Mouse (Mus musculus) ES-E14 (cell line): ENCODE measurements at regions not wholly inside any gene's neighbourhood (a gene's known extent, or its start where the extent isn't known, plus 50 kb on each side); places are given as distances from the start of the nearest gene placed in this dataset.

Experiments used
- DNase-seq: peaks from one replicate; pipeline ENCODE4 v3.0.0-alpha.2; 2013; ENCODE audit warnings: low read depth, low spot score
- H3K27ac ChIP-seq: 2 replicates; pipeline ENCODE4 v1.5.1; 2012; ENCODE audit warnings: low read depth, mild to moderate bottlenecking, low read length, moderate library complexity, mixed read lengths; ENCODE audit not compliant: poor library complexity, insufficient read depth, severe bottlenecking
- H3K36me3 ChIP-seq: 2 replicates; pipeline ENCODE4 v1.6.1; 2012; ENCODE audit warnings: mild to moderate bottlenecking, low read length, moderate library complexity, mixed read lengths; ENCODE audit not compliant: control insufficient read depth, poor library complexity, insufficient read depth, severe bottlenecking
- H3K4me1 ChIP-seq, 2 experiments: fragments of 150-350 bp in 1 of 2; sonication (generic) in 1 of 2; 2 replicates each; pipeline ENCODE4 v1.6.1; 2012; ENCODE audit warnings: low read length in 2 of 2, mild to moderate bottlenecking in 1 of 2, mixed read lengths in 1 of 2; ENCODE audit not compliant: control insufficient read depth in 2 of 2, insufficient read depth in 2 of 2, poor library complexity in 1 of 2
- H3K4me3 ChIP-seq, 2 experiments: fragments of 150-350 bp in 1 of 2; sonication (generic) in 1 of 2; 2 replicates each; pipeline ENCODE4 v1.5.1; 2012; ENCODE audit warnings: low read length in 2 of 2, low read depth in 1 of 2, mild to moderate bottlenecking in 1 of 2, mixed read lengths in 1 of 2; ENCODE audit not compliant: insufficient read depth in 1 of 2, poor library complexity in 1 of 2, severe bottlenecking in 1 of 2
- H3K9ac ChIP-seq: 2 replicates; pipeline ENCODE4 v1.6.1; 2012; ENCODE audit warnings: low read depth, mild to moderate bottlenecking, low read length, mixed read lengths; ENCODE audit not compliant: poor library complexity, insufficient read depth, severe bottlenecking
- H3K9me3 ChIP-seq: fragments of 150-350 bp; sonication (generic); 2 replicates; pipeline ENCODE4 v1.6.1; 2012; ENCODE audit warnings: low read depth, mild to moderate bottlenecking, low read length; ENCODE audit not compliant: control insufficient read depth, insufficient read depth
- CHD2 ChIP-seq: IDR thresholded peaks from 2 replicates; pipeline ENCODE4 v1.6.1; 2014; ENCODE audit warnings: mild to moderate bottlenecking, low read depth, low read length, inconsistent platforms
- HCFC1 ChIP-seq: IDR thresholded peaks from 2 replicates; pipeline ENCODE4 v1.6.1; 2012; ENCODE audit warnings: low read length, inconsistent platforms, borderline replicate concordance; ENCODE audit not compliant: insufficient read depth
- MAFK ChIP-seq: IDR thresholded peaks from 2 replicates; pipeline ENCODE4 v1.6.1; 2014; ENCODE audit warnings: mild to moderate bottlenecking, low read depth, low read length, inconsistent platforms; ENCODE audit not compliant: insufficient read depth
- ZC3H11A ChIP-seq: IDR thresholded peaks from 2 replicates; pipeline ENCODE4 v1.6.1; 2012; ENCODE audit warnings: low read depth, mild to moderate bottlenecking, inconsistent platforms, low read length, borderline replicate concordance
- ZNF384 ChIP-seq: IDR thresholded peaks from 2 replicates; pipeline ENCODE4 v1.6.1; 2012; ENCODE audit warnings: low read depth, low read length, inconsistent platforms
- in situ Hi-C, 2 experiments: fragments of 600-800 bp; cut with MboI; formaldehyde crosslinking; loops; one replicate each; pipeline ENCODE4 v1.15.1; 2025; ENCODE audit warnings: low sequenced_read_pairs in 2 of 2, inconsistent platforms in 1 of 2; ENCODE audit not compliant: unreplicated experiment in 2 of 2

- TF ChIP-seq MAFK (no peak), ZNF384 (no peak)
- DNase-seq = no peak
- no peaks in the 10 kb centered on the region for H3K36me3 ChIP-seq
- H3K27ac ChIP-seq = no peak overlapping the region
- H3K9me3 ChIP-seq = no peaks in the 10 kb centered on the region
- H3K4me3 ChIP-seq = no peak overlapping the region
- in situ Hi-C loops = no loop called here
- no peak overlapping the region for H3K9ac ChIP-seq
- H3K4me1 ChIP-seq = peaks cover 4 to 17% of the 10 kb centered on the region in 2 experiments; a peak in 3 of 4 replicates
Measured at GRCm38 (mm10) chr1:133487171-133487901, 63.2 kb upstream of the Sox13 start.

DNA sequence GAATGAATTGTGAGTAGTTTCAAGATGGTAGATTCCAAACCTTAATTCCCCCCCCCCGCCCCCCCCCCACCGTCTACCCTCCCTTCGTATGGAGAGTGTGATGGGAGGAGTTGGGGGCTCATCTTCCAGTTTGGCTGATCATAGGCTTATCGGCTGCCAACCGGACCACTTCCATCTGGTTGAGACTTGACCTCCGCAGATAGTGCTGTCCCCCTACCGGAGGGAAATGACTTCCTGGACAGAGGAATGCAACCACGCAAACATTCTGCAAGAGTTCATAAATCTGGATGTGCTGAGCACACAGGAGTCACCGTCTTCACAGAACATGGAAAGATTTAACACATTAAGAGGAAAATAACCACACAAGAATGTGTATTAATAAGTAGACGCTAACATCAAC, 62.2 kb upstream of the Sox13 start:
- Histone ChIP-seq H3K4me3 (no peak overlapping the region), H3K27ac (no peak overlapping the region), H3K36me3 (no peaks in the 10 kb centered on the region), H3K4me1 (peaks cover 0 to 7% of the 10 kb centered on the region in 2 experiments; a peak in 3 of 4 replicates), H3K9ac (no peak overlapping the region), H3K9me3 (no peaks in the 10 kb centered on the region)
- in situ Hi-C loops = no loop called here
- TF ChIP-seq MAFK (no peak), HCFC1 (no peak), ZNF384 (no peak), ZC3H11A (no peak), CHD2 (no peak)
- no peak for DNase-seq

- H3K9me3 ChIP-seq = no peaks in the 10 kb centered on the region
- H3K4me3 ChIP-seq = no peak overlapping the region
- H3K4me1 ChIP-seq = no peaks in the 10 kb centered on the region
- H3K9ac ChIP-seq = no peak overlapping the region
- no peak overlapping the region for H3K27ac ChIP-seq
- no peak for DNase-seq
- in situ Hi-C loops = no loop called here
- no peak for TF ChIP-seq ZNF384
- no peak for TF ChIP-seq MAFK
- TF ChIP-seq CHD2 = no peak
- no peak for TF ChIP-seq HCFC1
- no peak for TF ChIP-seq ZC3H11A
- no peaks in the 10 kb centered on the region for H3K36me3 ChIP-seq
Measured at GRCm38 (mm10) chr1:133482891-133483290, 58.7 kb upstream of the Sox13 start.

DNA sequence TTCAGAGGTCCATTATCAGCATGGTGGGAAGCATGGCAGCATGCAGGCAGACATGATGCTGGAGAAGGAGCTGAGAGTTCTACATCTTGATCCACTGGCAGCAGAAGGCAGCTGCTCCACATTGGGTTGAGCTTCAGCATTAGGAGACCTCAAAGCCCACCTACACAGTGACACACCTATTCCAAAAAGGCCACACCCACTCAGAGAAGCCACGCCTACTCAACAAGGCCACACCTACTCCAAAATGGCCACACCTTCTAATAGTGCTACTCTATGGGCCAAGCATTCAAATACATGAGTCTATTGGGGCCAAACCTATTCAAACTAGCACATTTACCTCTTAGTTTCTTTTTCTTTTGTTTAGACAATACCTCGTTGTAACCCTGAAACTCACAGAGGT, 50.4 kb upstream of the Sox13 start:
- H3K4me3 ChIP-seq = no peak overlapping the region
- H3K4me1 ChIP-seq = no peaks in the 10 kb centered on the region; a peak in 1 of 4 replicates
- no peak overlapping the region for H3K9ac ChIP-seq
- in situ Hi-C loops = no loop called here
- H3K9me3 ChIP-seq = no peaks in the 10 kb centered on the region
- no peak for TF ChIP-seq HCFC1
- no peak for TF ChIP-seq ZC3H11A
- TF ChIP-seq CHD2 = no peak
- TF ChIP-seq ZNF384 = no peak
- TF ChIP-seq MAFK = no peak
- no peak for DNase-seq
- no peak overlapping the region for H3K27ac ChIP-seq
- H3K36me3 ChIP-seq = no peaks in the 10 kb centered on the region
